Mouse (Mus musculus) forebrain, postnatal 0 days (tissue): Measurements from ENCODE around the gene Fam193a. TPM values are rescaled to one million over a fixed set of nuclear protein-coding genes. Genes with fewer than 3 reads are reported as not detected.
A peak's percentile ranks its signal among the peaks of the same experiment; 100 is the strongest.

Source experiments
- ATAC-seq: fragments of 200-750 bp; cut with Nextera tagmentation; 2 replicates; pipeline ENCODE4 v1.8.0; 2017; ENCODE audit warnings: mild to moderate bottlenecking, moderate library complexity
- DNase-seq: peaks from one replicate; pipeline ENCODE4 v3.0.0-alpha.2; 2015
- H3K27ac ChIP-seq: fragments of 300-500 bp; sonication (generic); 2 replicates; pipeline ENCODE4 v1.5.1; 2014; ENCODE audit warnings: low read depth, mild to moderate bottlenecking, antibody characterized with exemption, low read length, moderate library complexity, mixed read lengths
- H3K27me3 ChIP-seq: fragments of 300-500 bp; sonication (generic); 2 replicates; pipeline ENCODE4 v1.6.1; 2014; ENCODE audit warnings: mild to moderate bottlenecking, low read length, mixed read lengths; ENCODE audit not compliant: insufficient read depth
- H3K36me3 ChIP-seq: fragments of 300-500 bp; sonication (generic); 2 replicates; pipeline ENCODE4 v1.6.1; 2014; ENCODE audit warnings: mild to moderate bottlenecking, moderate library complexity; ENCODE audit not compliant: insufficient read depth
- H3K4me1 ChIP-seq: fragments of 300-500 bp; sonication (generic); 2 replicates; pipeline ENCODE4 v1.6.1; 2014; ENCODE audit warnings: antibody characterized with exemption; ENCODE audit not compliant: insufficient read depth
- H3K4me2 ChIP-seq: fragments of 300-500 bp; sonication (generic); 2 replicates; pipeline ENCODE4 v1.6.1; 2014; ENCODE audit warnings: low read depth, mild to moderate bottlenecking, moderate library complexity
- H3K4me3 ChIP-seq: fragments of 300-500 bp; sonication (generic); 2 replicates; pipeline ENCODE4 v1.5.1; 2014; ENCODE audit warnings: low read depth, low read length, mixed read lengths
- H3K9ac ChIP-seq: fragments of 300-500 bp; sonication (generic); 2 replicates; pipeline ENCODE4 v1.6.1; 2014; ENCODE audit warnings: mild to moderate bottlenecking
- H3K9me3 ChIP-seq: fragments of 300-500 bp; sonication (generic); 2 replicates; pipeline ENCODE4 v1.6.1; 2016; ENCODE audit warnings: low read length
- CTCF ChIP-seq: sonication (generic); IDR thresholded peaks from 2 replicates; pipeline ENCODE4 v1.5.1; 2016; ENCODE audit warnings: antibody characterized with exemption, control low read depth, low read depth
- WGBS: fragments of 180-500 bp; shearing (Covaris S2); extraction: QIAGEN DNeasy Blood & Tissue Kit; methylation state at CpG from one replicate; pipeline ENCODE4 v1.1.7; 2014; 5-methylcytosine and 5-hydroxymethylcytosine counted together
- polyA plus RNA-seq: library from polyadenylated mRNA; unstranded; fragments of >200 nt; fragmentation: Nextera tagmentation; extraction: Ambion mirVana; gene quantifications from 2 replicates; pipeline ENCODE4 v1.2.1, GENCODE M21; 2015
- total RNA-seq: library from RNA; depleted of rRNA; stranded (reverse); fragments of >200 nt; gene quantifications from 2 replicates; pipeline ENCODE4 v1.2.3, GENCODE M21; 2014

The Fam193a gene
- total and polyA plus RNA-seq, 2 experiments from 2014 or later = 9.8 to 44.5 TPM

DNA sequence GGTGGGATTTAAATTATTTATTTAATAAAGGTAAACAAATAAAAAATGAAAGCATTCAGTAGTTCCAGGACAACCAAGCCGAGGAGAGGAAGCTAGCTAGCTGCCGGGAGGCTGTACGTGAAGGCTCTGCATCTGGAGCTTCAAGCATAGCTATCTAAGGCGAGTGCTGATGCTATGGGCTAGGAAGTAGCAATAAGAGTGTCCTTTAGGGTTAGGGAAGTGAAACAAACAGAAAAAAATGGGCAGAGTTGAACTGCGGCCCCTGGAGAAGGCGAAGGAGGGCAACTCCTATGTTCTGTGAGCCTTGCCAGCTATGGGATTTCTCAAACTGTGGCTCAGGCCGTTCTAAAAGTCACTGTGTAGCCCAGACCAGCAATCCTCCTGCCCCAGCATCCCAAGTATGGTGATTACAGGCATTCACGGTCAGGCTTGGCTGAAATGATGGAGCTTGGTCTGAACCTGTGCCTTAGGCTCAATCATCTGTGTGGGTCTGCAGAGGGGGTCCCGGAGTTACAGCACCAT, 149.7 kb downstream of the Fam193a start:
- TF ChIP-seq CTCF = no peak
- H3K4me1 ChIP-seq = no peaks in the 10 kb centered on the region
- no peak overlapping the region for H3K4me2 ChIP-seq
- H3K36me3 ChIP-seq = no peaks in the 10 kb centered on the region
- H3K27ac ChIP-seq = no peak overlapping the region
- no peak overlapping the region for H3K9ac ChIP-seq
- no peaks in the 10 kb centered on the region for H3K9me3 ChIP-seq
- H3K4me3 ChIP-seq = no peak overlapping the region
- 85% methylated on average over 9 of the region's 9 CpGs for WGBS
- no peaks in the 10 kb centered on the region for H3K27me3 ChIP-seq
- ATAC-seq (no peak), DNase-seq (no peak)

DNA sequence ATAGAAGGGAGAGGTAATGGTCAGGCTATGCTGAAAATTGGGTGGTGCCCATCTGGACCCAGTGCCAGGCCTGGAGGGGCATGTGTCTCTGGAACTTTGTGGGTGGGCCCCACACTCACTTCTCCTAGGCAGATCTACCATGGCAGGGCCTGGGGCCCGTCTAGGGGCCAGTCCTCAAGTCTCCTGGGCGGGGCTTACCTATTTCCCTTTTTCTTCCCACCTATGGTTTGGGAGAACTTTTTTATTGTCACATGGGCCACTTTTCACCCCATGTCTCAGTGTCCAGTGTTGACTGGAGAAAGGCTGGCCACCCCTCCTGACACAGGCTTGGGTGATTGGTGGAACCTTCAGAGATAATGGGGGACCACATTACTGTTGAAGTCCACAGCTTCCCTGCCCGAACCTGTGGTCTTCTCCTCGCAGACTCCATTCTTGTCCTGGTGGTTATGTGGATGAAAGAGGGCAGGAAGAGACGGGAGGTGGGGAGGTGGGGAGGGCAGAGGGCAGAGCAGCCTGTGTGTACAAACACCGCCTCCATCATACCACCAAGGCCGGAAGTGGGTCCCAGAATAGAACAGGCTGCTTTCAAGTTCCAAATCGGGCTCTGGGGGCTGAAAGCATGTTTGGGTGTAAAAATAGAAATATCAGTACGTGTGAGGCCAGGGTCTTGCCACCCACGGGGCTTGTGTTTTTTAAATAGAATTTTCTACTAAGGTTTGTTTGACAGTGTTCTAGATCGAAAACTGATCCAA, 150.9 kb downstream of the Fam193a start:
- no peaks in the 10 kb centered on the region for H3K36me3 ChIP-seq
- WGBS = 68% methylated on average over 11 of the region's 11 CpGs
- no peak overlapping the region for H3K4me2 ChIP-seq
- no peaks in the 10 kb centered on the region for H3K27me3 ChIP-seq
- no peaks in the 10 kb centered on the region for H3K9me3 ChIP-seq
- H3K4me1 ChIP-seq = no peaks in the 10 kb centered on the region
- H3K9ac ChIP-seq = no peak overlapping the region
- no peak overlapping the region for H3K4me3 ChIP-seq
- DNase-seq (no peak), ATAC-seq (no peak)
- no peak for TF ChIP-seq CTCF
- H3K27ac ChIP-seq = no peak overlapping the region

DNA sequence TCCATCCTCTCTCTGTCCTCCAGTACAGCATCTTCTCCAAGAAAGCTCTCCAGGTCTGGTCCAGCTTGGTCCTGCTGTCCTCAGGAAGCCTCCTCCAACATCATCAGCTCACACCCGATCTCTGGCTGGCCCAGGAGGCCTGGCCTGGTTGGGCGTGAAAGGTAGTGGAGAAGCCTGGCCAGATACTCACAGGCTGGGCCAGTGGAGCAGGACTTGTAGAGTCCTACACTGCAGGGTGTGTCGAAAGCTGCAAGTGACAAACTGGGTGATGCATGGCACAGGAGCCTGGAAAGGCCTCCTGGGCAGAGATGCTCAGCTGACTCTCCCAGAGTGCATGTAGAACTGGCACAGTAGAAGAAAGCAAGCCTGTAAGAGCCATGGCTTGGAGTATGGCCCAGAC, 151.6 kb downstream of the Fam193a start:
- no peak for TF ChIP-seq CTCF
- 88% methylated on average over 3 of the region's 3 CpGs for WGBS
- no peak overlapping the region for H3K4me2 ChIP-seq
- ATAC-seq (no peak), DNase-seq (no peak)
- no peak overlapping the region for H3K27ac ChIP-seq
- H3K9me3 ChIP-seq = no peaks in the 10 kb centered on the region
- H3K4me3 ChIP-seq = no peak overlapping the region
- H3K27me3 ChIP-seq = no peaks in the 10 kb centered on the region
- H3K4me1 ChIP-seq = no peaks in the 10 kb centered on the region
- H3K36me3 ChIP-seq = no peaks in the 10 kb centered on the region
- H3K9ac ChIP-seq = no peak overlapping the region

DNA sequence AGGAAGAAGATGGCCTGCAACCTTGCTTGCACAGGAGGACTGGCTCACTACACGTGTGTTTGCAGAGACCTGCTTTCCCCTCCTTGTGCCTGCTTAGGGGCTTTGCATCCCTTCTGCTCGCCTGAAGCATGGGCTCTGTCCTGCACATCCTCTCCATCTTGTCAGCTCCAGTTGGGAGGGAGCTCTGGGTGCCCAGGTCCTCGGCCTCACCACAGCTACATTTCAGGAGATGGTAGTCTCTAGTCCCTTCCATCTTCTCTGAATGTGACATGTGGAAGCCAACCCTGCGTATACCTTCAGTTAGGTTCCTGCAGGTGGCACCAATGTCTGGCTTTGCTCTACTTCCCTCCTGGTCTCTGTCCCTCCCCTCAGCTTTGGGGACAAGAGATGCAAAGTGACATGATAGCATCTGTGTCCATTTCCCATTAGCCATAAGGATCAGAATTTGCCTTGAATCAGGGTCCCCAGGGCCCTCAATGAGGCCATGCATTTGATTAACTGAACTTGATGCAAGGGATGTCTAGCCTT, 154.3 kb downstream of the Fam193a start:
- no peak for TF ChIP-seq CTCF
- DNase-seq = no peak
- Histone ChIP-seq H3K4me2 (no peak overlapping the region), H3K4me1 (no peaks in the 10 kb centered on the region), H3K36me3 (no peaks in the 10 kb centered on the region), H3K4me3 (no peak overlapping the region), H3K9ac (no peak overlapping the region), H3K27me3 (no peaks in the 10 kb centered on the region), H3K27ac (no peak overlapping the region), H3K9me3 (no peaks in the 10 kb centered on the region)
- ATAC-seq = no peak
- 52% methylated on average over 4 of the region's 4 CpGs for WGBS

DNA sequence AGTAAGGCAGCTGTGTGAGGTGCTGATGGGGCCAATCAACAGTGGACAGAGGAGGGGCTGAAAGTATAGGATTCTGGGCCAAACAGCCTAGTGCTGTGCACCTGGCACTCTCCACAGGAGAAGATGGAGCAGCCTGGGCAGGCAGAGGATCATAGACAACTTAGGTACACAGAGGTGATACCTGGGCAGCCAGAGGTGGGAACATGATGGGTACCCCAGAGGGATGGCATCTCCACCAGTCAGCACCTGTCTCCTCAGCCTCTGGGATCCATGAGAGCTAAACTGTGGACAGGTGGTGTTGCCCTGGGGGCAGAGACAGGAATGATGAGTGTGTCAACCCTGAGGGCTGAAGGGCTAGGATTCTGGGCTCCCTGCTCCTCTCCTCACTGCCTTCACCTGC, 154.8 kb downstream of the Fam193a start:
- no peaks in the 10 kb centered on the region for H3K9me3 ChIP-seq
- no peaks in the 10 kb centered on the region for H3K36me3 ChIP-seq
- no peak overlapping the region for H3K4me3 ChIP-seq
- no peak overlapping the region for H3K9ac ChIP-seq
- no peaks in the 10 kb centered on the region for H3K27me3 ChIP-seq
- DNase-seq = no peak
- no peak overlapping the region for H3K27ac ChIP-seq
- no peaks in the 10 kb centered on the region for H3K4me1 ChIP-seq
- no peak for TF ChIP-seq CTCF
- no peak overlapping the region for H3K4me2 ChIP-seq
- ATAC-seq = no peak

DNA sequence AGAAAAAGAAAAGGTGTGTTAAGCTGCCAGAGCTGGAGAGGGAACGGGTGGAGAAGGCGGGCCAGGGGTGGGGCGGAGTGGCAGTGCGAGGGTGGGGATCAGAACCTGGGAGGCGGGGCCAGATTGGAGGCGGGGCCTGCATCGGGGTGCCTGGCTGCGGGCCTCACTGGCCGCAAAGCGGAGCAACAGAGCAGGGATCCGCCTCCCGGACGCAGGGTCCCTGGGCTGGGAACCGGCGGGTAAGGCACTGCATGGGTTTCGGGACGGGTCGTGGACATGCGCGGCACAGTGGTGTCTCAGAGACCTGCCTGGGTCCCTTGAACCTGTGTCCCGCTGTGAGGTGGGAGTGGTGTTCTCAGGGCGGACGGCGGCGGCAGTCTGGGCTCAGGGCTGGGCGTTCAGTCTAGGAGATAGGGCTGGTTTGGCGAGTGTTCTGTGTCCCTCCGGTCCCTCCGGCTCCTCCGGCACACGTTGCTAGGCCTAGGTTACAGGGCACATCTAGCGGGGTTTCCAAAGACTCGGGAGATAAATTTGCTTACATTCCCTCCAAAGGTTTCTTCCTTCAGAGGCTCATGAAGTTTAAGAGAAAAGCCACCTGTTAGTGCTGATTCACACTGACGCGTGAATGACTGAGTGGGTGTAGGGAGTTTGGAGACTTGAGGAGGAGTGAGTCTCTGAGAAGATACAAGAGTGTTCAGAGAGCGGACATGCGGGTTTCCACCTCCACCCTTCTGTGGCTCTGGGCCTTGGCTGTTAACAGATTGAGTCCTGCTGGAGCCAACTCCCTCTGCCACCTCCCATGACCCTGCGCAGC, 156.1 kb downstream of the Fam193a start, which contains the start of gene Sh3bp2:
Gene Sh3bp2, plus strand, starts transcription at position 176 of the 814 bp plus-strand sequence.
- ATAC-seq (peak; percentile 94), DNase-seq (peak; percentile 51)
- TF ChIP-seq CTCF = no peak
- Histone ChIP-seq H3K27me3 (no peaks in the 10 kb centered on the region), H3K27ac (no peak within 1 kb of the TSS), H3K9me3 (no peaks in the 10 kb centered on the region), H3K4me1 (no peaks in the 10 kb centered on the region), H3K4me3 (peak within 1 kb of the TSS; percentile 41), H3K9ac (peak within 1 kb of the TSS; percentile 52; the same call in 1 of the 2 replicates), H3K36me3 (no peaks in the 10 kb centered on the region), H3K4me2 (peak within 1 kb of the TSS; percentile 72)
- WGBS = 2% methylated on average over 38 of the region's 38 CpGs

DNA sequence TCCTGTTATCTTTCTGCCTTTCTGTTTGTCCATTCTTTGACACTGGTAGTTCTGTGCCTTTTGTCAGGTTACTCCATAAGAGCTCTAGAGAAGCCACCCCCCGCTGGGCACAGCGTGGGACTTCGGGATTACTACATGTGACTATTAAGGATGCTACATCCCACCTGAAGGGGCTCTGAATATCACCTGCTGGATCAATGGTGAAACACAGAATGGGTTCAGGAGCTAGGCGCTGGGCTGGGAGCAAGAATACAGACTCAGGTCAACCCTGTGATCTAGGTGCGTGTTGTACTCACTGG, 156.7 kb downstream of the Fam193a start:
- H3K9me3 ChIP-seq = no peaks in the 10 kb centered on the region
- ATAC-seq (no peak), DNase-seq (no peak)
- no peak for TF ChIP-seq CTCF
- WGBS = 35% methylated on average over 5 of the region's 5 CpGs
- no peak overlapping the region for H3K27ac ChIP-seq
- H3K4me3 ChIP-seq = no peak overlapping the region
- H3K4me1 ChIP-seq = no peaks in the 10 kb centered on the region
- H3K36me3 ChIP-seq = no peaks in the 10 kb centered on the region
- no peak overlapping the region for H3K9ac ChIP-seq
- H3K4me2 ChIP-seq = no peak overlapping the region
- H3K27me3 ChIP-seq = no peaks in the 10 kb centered on the region
